Mouse (Mus musculus) stomach, embryonic 15.5 days (tissue): Measurements from ENCODE around the gene Smok3c. TPM values are rescaled to one million over a fixed set of nuclear protein-coding genes. Genes with fewer than 3 reads are reported as not detected.
"Not testable (repeated sequence)": the region's sequence is repeated elsewhere in the genome, so short reads cannot be mapped to it uniquely, and the experiment has no call there.

Experiments used
- ATAC-seq: fragments of 200-750 bp; cut with Nextera tagmentation; 2 replicates; pipeline ENCODE4 v1.8.0; 2017; ENCODE audit warnings: low read depth, moderate number of reproducible peaks, moderate TSS enrichment; ENCODE audit not compliant: insufficient read depth, low FRiP score
- H3K27ac ChIP-seq: fragments of 300-500 bp; sonication (generic); 2 replicates; pipeline ENCODE4 v1.5.1; 2015; ENCODE audit warnings: mild to moderate bottlenecking, inconsistent platforms
- H3K27me3 ChIP-seq: fragments of 300-500 bp; sonication (generic); replicated peaks from 2 replicates; pipeline ENCODE4 v1.6.1; 2015; ENCODE audit warnings: inconsistent platforms
- H3K36me3 ChIP-seq: fragments of 300-500 bp; sonication (generic); 2 replicates; pipeline ENCODE4 v1.6.1; 2015; ENCODE audit warnings: inconsistent platforms
- H3K4me1 ChIP-seq: fragments of 300-500 bp; sonication (generic); 2 replicates; pipeline ENCODE4 v1.6.1; 2015; ENCODE audit warnings: inconsistent platforms
- H3K4me2 ChIP-seq: fragments of 300-500 bp; sonication (generic); 2 replicates; pipeline ENCODE4 v1.6.1; 2015; ENCODE audit warnings: mild to moderate bottlenecking, inconsistent platforms
- H3K4me3 ChIP-seq: fragments of 300-500 bp; sonication (generic); replicated peaks from 2 replicates; pipeline ENCODE4 v1.5.1; 2015; ENCODE audit warnings: inconsistent platforms
- H3K9ac ChIP-seq: fragments of 300-500 bp; sonication (generic); 2 replicates; pipeline ENCODE4 v1.6.1; 2015; ENCODE audit warnings: inconsistent platforms
- H3K9me3 ChIP-seq: fragments of 300-500 bp; sonication (generic); 2 replicates; pipeline ENCODE4 v1.6.1; 2016; ENCODE audit warnings: inconsistent platforms
- WGBS: fragments of 180-500 bp; shearing (Covaris S2); methylation state at CpG from one replicate; pipeline ENCODE4 v1.1.7; 2015; 5-methylcytosine and 5-hydroxymethylcytosine counted together
- polyA plus RNA-seq: library from polyadenylated mRNA; unstranded; fragments of >200 nt; fragmentation: Nextera tagmentation; extraction: Ambion mirVana; gene quantifications from 2 replicates; pipeline ENCODE4 v1.2.1, GENCODE M21; 2015

Smok3c gene
- polyA plus RNA-seq, 1 experiment from 2014 or later: not detected

GRCm38 (mm10) chr5:138104976-138105375 is 52.0 kb downstream of the Smok3c start:
- Histone ChIP-seq H3K36me3 (peaks cover 32% of the 10 kb centered on the region), H3K9ac (no peak overlapping the region), H3K27ac (no peak overlapping the region), H3K27me3 (no peaks in the 10 kb centered on the region), H3K9me3 (no peaks in the 10 kb centered on the region), H3K4me3 (no peak overlapping the region), H3K4me1 (no peaks in the 10 kb centered on the region), H3K4me2 (no peak overlapping the region)
- 73% methylated on average over 2 of the region's 2 CpGs for WGBS
- ATAC-seq: no peak

- H3K4me3 ChIP-seq: no peak overlapping the region
- H3K9ac ChIP-seq: no peak overlapping the region
- H3K27me3 ChIP-seq: no peaks in the 10 kb centered on the region
- H3K4me2 ChIP-seq: no peak overlapping the region
- H3K9me3 ChIP-seq: no peaks in the 10 kb centered on the region
- no peaks in the 10 kb centered on the region for H3K4me1 ChIP-seq
- H3K27ac ChIP-seq: no peak overlapping the region
- no peak for ATAC-seq
- peaks cover 12% of the 10 kb centered on the region for H3K36me3 ChIP-seq
- 66% methylated on average over 3 of the region's 3 CpGs for WGBS
Measured at GRCm38 (mm10) chr5:138107130-138107529, 54.1 kb downstream of the Smok3c start.

- not testable (repeated sequence) for H3K27me3 ChIP-seq, H3K27ac ChIP-seq, H3K9me3 ChIP-seq, H3K36me3 ChIP-seq, H3K4me3 ChIP-seq, H3K9ac ChIP-seq, H3K4me1 ChIP-seq, H3K4me2 ChIP-seq, ATAC-seq
- WGBS: 56% methylated on average over 4 of the region's 4 CpGs
Measured at GRCm38 (mm10) chr5:138109847-138110396, 56.9 kb downstream of the Smok3c start.

Other genes starting within 250 kb of the Smok3c start
- 2.2 and 2.4 TPM in 2 replicates for gene Pilra, start 216.9 kb upstream of the Smok3c start, polyA plus RNA-seq
- 0.89 and 1.6 TPM in 2 replicates for gene Pilrb1, start 195.1 kb upstream of the Smok3c start, polyA plus RNA-seq
- 1.4 and 1.6 TPM in 2 replicates for gene Pilrb2, start 181.4 kb upstream of the Smok3c start, polyA plus RNA-seq
- 9.3 and 10.4 TPM in 2 replicates for gene Cyp3a13, start 131.6 kb upstream of the Smok3c start, polyA plus RNA-seq
- 0.62 and 0.94 TPM in 2 replicates for gene Gjc3, start 90.1 kb upstream of the Smok3c start, polyA plus RNA-seq
- gene Azgp1, start 71.7 kb upstream of the Smok3c start, polyA plus RNA-seq: 0.43 and 0.46 TPM in 2 replicates
- not detected in 2 replicates for gene Smok3a, start 31.9 kb upstream of the Smok3c start, polyA plus RNA-seq
- gene Smok3b, start 31.8 kb upstream of the Smok3c start, polyA plus RNA-seq: not detected in 2 replicates
- 13.6 and 14.8 TPM in 2 replicates for gene Zkscan1, start 31.9 kb downstream of the Smok3c start, polyA plus RNA-seq
- gene Zscan21, start 63.7 kb downstream of the Smok3c start, polyA plus RNA-seq: 46.2 and 48.7 TPM in 2 replicates
- 17.5 and 18.1 TPM in 2 replicates for gene Zfp113, start 102.5 kb downstream of the Smok3c start, polyA plus RNA-seq
- 270 and 287 TPM in 2 replicates for gene Cops6, start 107.9 kb downstream of the Smok3c start, polyA plus RNA-seq
- gene Ap4m1, start 118.8 kb downstream of the Smok3c start, polyA plus RNA-seq: 23.4 and 23.9 TPM in 2 replicates
- gene Mcm7, start 119.2 kb downstream of the Smok3c start, polyA plus RNA-seq: 150 and 155 TPM in 2 replicates
- gene Taf6, start 134.3 kb downstream of the Smok3c start, polyA plus RNA-seq: 71.3 and 73.7 TPM in 2 replicates
- 44.4 and 48.0 TPM in 2 replicates for gene Cnpy4, start 134.3 kb downstream of the Smok3c start, polyA plus RNA-seq
- gene Mblac1, start 141.1 kb downstream of the Smok3c start, polyA plus RNA-seq: 8.1 and 9.4 TPM in 2 replicates
- not detected in 2 replicates for gene Nxpe5, start 172.7 kb downstream of the Smok3c start, polyA plus RNA-seq
- 71.9 and 74.1 TPM in 2 replicates for gene Lamtor4, start 202.3 kb downstream of the Smok3c start, polyA plus RNA-seq
- gene BC037034, start 210.8 kb downstream of the Smok3c start, polyA plus RNA-seq: 5.5 and 6.1 TPM in 2 replicates
- 1.9 and 2.0 TPM in 2 replicates for gene Gal3st4, start 219.6 kb downstream of the Smok3c start, polyA plus RNA-seq
- 0.13 and 0.17 TPM in 2 replicates for gene Gm43720, start 226.8 kb downstream of the Smok3c start, polyA plus RNA-seq
- gene Gpc2, start 226.8 kb downstream of the Smok3c start, polyA plus RNA-seq: 14.3 and 19.8 TPM in 2 replicates
- gene Stag3, start 227.0 kb downstream of the Smok3c start, polyA plus RNA-seq: 3.2 and 3.7 TPM in 2 replicates